In genomic region chr15:27782383-27783036, GRCm38 (mm10) we compare ENCODE assay signal across 8 mouse cellular contexts.
DNase-seq lines count a peak whose midpoint lies in the region; ATAC-seq and TF ChIP-seq lines count a peak whose summit lies in the region.

No protein-coding gene starts in this region.

- peak overlapping the region; percentile 92 for H3K27ac ChIP-seq in hindbrain, embryonic 12.5 days
- H3K27ac ChIP-seq in limb, embryonic 14.5 days (replicated peaks; ENCODE audit: low read depth, low read length), result peak overlapping the region; percentile 92
- H3K27ac ChIP-seq in stomach, embryonic 15.5 days, result peak overlapping the region; percentile 62

- peak; percentile 23; the same call in 1 of the 2 replicates for ATAC-seq in hindbrain, embryonic 12.5 days (ENCODE audit: low FRiP score)
- peak; percentile 75 for ATAC-seq in limb, embryonic 14.5 days (ENCODE audit: low FRiP score, low read depth)
- peak; percentile 36; the same call in 1 of the 2 replicates for ATAC-seq in stomach, embryonic 15.5 days (ENCODE audit: insufficient read depth, low FRiP score, low read depth)
- no peak for ATAC-seq in erythroid progenitor cell, adult 5-6 weeks (replicated peaks; ENCODE audit: low FRiP score, poor library complexity, severe bottlenecking)

- peak overlapping the region; percentile 17; the same call in 1 of the 2 replicates for H3K4me2 ChIP-seq in hindbrain, embryonic 12.5 days (replicated peaks)
- H3K4me2 ChIP-seq in limb, embryonic 14.5 days (replicated peaks; ENCODE audit: low read depth, low read length, severe bottlenecking), result peak overlapping the region; percentile 79
- H3K4me2 ChIP-seq in stomach, embryonic 15.5 days, result no peak overlapping the region

- no peak for TF ChIP-seq POLR2A in limb, embryonic 14.5 days (IDR thresholded peaks at IDR 0.05; ENCODE audit: borderline replicate concordance, extremely low read depth, insufficient read depth, insufficient read length)

- no peaks in the 10 kb centered on the region for H3K36me3 ChIP-seq in hindbrain, embryonic 12.5 days
- H3K36me3 ChIP-seq in limb, embryonic 14.5 days (ENCODE audit: control insufficient read depth, insufficient read depth, low read length), result peaks cover 11% of the 10 kb centered on the region
- no peaks in the 10 kb centered on the region for H3K36me3 ChIP-seq in stomach, embryonic 15.5 days

- 47% methylated on average over 15 of the region's 15 CpGs for WGBS in hindbrain, embryonic 12.5 days
- WGBS in limb, embryonic 14.5 days, result 8% methylated on average over 15 of the region's 15 CpGs
- WGBS in stomach, embryonic 15.5 days, result 39% methylated on average over 15 of the region's 15 CpGs

- peaks cover 98% of the 10 kb centered on the region for H3K4me1 ChIP-seq in hindbrain, embryonic 12.5 days
- peaks cover 88% of the 10 kb centered on the region for H3K4me1 ChIP-seq in limb, embryonic 14.5 days (ENCODE audit: control insufficient read depth, insufficient read depth, low read length)
- peaks cover 68% of the 10 kb centered on the region for H3K4me1 ChIP-seq in stomach, embryonic 15.5 days

- no peak overlapping the region for H3K4me3 ChIP-seq in hindbrain, embryonic 12.5 days
- H3K4me3 ChIP-seq in limb, embryonic 14.5 days (replicated peaks; ENCODE audit: low read length), result no peak overlapping the region
- H3K4me3 ChIP-seq in stomach, embryonic 15.5 days (replicated peaks), result no peak overlapping the region

- peak; percentile 29 to 63 for DNase-seq in adrenal gland, adult (ENCODE audit: inconsistent age in 2 of 2, low spot score in 1 of 2)
- DNase-seq in adrenal gland, adult 8-10 months, result no peak
- DNase-seq in fibroblast of lung, adult 2 months (ENCODE audit: low read depth), result peak; percentile 82
- DNase-seq in limb, embryonic 14.5 days (ENCODE audit: low spot score), result peak; percentile 96
- DNase-seq in right cerebral cortex, postnatal 4 days, result no peak

- no peaks in the 10 kb centered on the region for H3K27me3 ChIP-seq in hindbrain, embryonic 12.5 days
- H3K27me3 ChIP-seq in limb, embryonic 14.5 days (ENCODE audit: control insufficient read depth, insufficient read depth, low read length), result no peaks in the 10 kb centered on the region
- no peaks in the 10 kb centered on the region for H3K27me3 ChIP-seq in stomach, embryonic 15.5 days (replicated peaks)

- no peak overlapping the region for H3K9ac ChIP-seq in hindbrain, embryonic 12.5 days
- 0 out of 2 replicates have a peak overlapping the region, but pooled peaks have one; percentile 5 for H3K9ac ChIP-seq in limb, embryonic 14.5 days (ENCODE audit: low read depth, low read length, severe bottlenecking)
- no peak overlapping the region for H3K9ac ChIP-seq in stomach, embryonic 15.5 days

- H3K9me3 ChIP-seq in hindbrain, embryonic 12.5 days (replicated peaks), result no peaks in the 10 kb centered on the region
- no peaks in the 10 kb centered on the region for H3K9me3 ChIP-seq in limb, embryonic 14.5 days (ENCODE audit: control insufficient read depth, low read length)
- H3K9me3 ChIP-seq in stomach, embryonic 15.5 days, result no peaks in the 10 kb centered on the region

Comparison
In these comparisons a context has a peak if more than half of its experiments do, and no peak if none do; other contexts are left out.
1. DNase-seq: peak in adrenal gland, adult (2 of 2), fibroblast of lung, adult 2 months (single experiment) and limb, embryonic 14.5 days (single experiment); none in adrenal gland, adult 8-10 months (single experiment) and right cerebral cortex, postnatal 4 days (single experiment).
2. Peak in every context shown above with its lines, with median percentiles within 50 percentile points of each other: H3K27ac ChIP-seq.